Mouse (Mus musculus): ENCODE measurements around the gene Snw1. TPM values are rescaled to one million over a fixed set of nuclear protein-coding genes. Genes with fewer than 3 reads are reported as not detected.

The Snw1 gene
- polyA plus RNA-seq, 1 experiment = 27.5 TPM

GRCm38 (mm10) chr12:87423700-87424099 is 48.4 kb downstream of the Snw1 start:
- TF ChIP-seq FLI1 (IDR thresholded peaks at IDR 0.05; ENCODE audit: low read length) (no peak), GATA1 (IDR thresholded peaks at IDR 0.05; ENCODE audit: borderline replicate concordance, low read length) (no peak)
- Histone ChIP-seq H3K9me3 (no peaks in the 10 kb centered on the region), H3K36me3 (replicated peaks; ENCODE audit: low read length) (peaks cover 62% of the 10 kb centered on the region), H3K27me3 (replicated peaks) (no peaks in the 10 kb centered on the region), H3K4me3 (replicated peaks) (no peak overlapping the region), H3K4me1 (peaks cover 44% of the 10 kb centered on the region)

GRCm38 (mm10) chr12:87421708-87422507 is 50.2 kb downstream of the Snw1 start:
- 0 out of 2 replicates have a peak, but pooled peaks cover 6% of the 10 kb centered on the region for H3K9me3 ChIP-seq
- no peaks in the 10 kb centered on the region for H3K27me3 ChIP-seq (replicated peaks)
- peaks cover 49% of the 10 kb centered on the region for H3K4me1 ChIP-seq
- H3K4me3 ChIP-seq (replicated peaks) = no peak overlapping the region
- TF ChIP-seq GATA1 (IDR thresholded peaks at IDR 0.05; ENCODE audit: borderline replicate concordance, low read length) (no peak), FLI1 (IDR thresholded peaks at IDR 0.05; ENCODE audit: low read length) (no peak)
- peaks cover 48% of the 10 kb centered on the region for H3K36me3 ChIP-seq (replicated peaks; ENCODE audit: low read length)

GRCm38 (mm10) chr12:87419974-87420485 is 52.0 kb downstream of the Snw1 start:
- Histone ChIP-seq H3K36me3 (replicated peaks; ENCODE audit: low read length) (peaks cover 32% of the 10 kb centered on the region), H3K4me1 (peaks cover 54% of the 10 kb centered on the region), H3K9me3 (0 out of 2 replicates have a peak, but pooled peaks cover 6% of the 10 kb centered on the region), H3K4me3 (replicated peaks) (no peak overlapping the region), H3K27me3 (replicated peaks) (peaks cover 5% of the 10 kb centered on the region)
- TF ChIP-seq GATA1 (IDR thresholded peaks at IDR 0.05; ENCODE audit: borderline replicate concordance, low read length) = no peak

GRCm38 (mm10) chr12:87418921-87419320 is 53.2 kb downstream of the Snw1 start:
- Histone ChIP-seq H3K36me3 (replicated peaks; ENCODE audit: low read length) (peaks cover 22% of the 10 kb centered on the region), H3K4me1 (peaks cover 46% of the 10 kb centered on the region), H3K4me3 (replicated peaks) (no peak overlapping the region), H3K9me3 (0 out of 2 replicates have a peak, but pooled peaks cover 6% of the 10 kb centered on the region), H3K27me3 (replicated peaks) (peaks cover 9% of the 10 kb centered on the region)
- TF ChIP-seq GATA1 (IDR thresholded peaks at IDR 0.05; ENCODE audit: borderline replicate concordance, low read length) (no peak), FLI1 (IDR thresholded peaks at IDR 0.05; ENCODE audit: low read length) (no peak)

GRCm38 (mm10) chr12:87416690-87417089 is 55.4 kb downstream of the Snw1 start:
- Histone ChIP-seq H3K9me3 (0 out of 2 replicates have a peak, but pooled peaks cover 6% of the 10 kb centered on the region), H3K4me1 (peaks cover 35% of the 10 kb centered on the region), H3K27me3 (replicated peaks) (peaks cover 9% of the 10 kb centered on the region), H3K4me3 (replicated peaks) (no peak overlapping the region), H3K36me3 (replicated peaks; ENCODE audit: low read length) (peaks cover 4% of the 10 kb centered on the region)
- no peak for TF ChIP-seq FLI1 (IDR thresholded peaks at IDR 0.05; ENCODE audit: low read length)
- TF ChIP-seq GATA1 (IDR thresholded peaks at IDR 0.05; ENCODE audit: borderline replicate concordance, low read length) = no peak

GRCm38 (mm10) chr12:87415358-87415757 is 56.7 kb downstream of the Snw1 start:
- H3K27me3 ChIP-seq (replicated peaks) = peaks cover 9% of the 10 kb centered on the region
- H3K9me3 ChIP-seq = 0 out of 2 replicates have a peak, but pooled peaks cover 6% of the 10 kb centered on the region
- H3K4me3 ChIP-seq (replicated peaks) = no peak overlapping the region
- TF ChIP-seq FLI1 (IDR thresholded peaks at IDR 0.05; ENCODE audit: low read length) (no peak), GATA1 (IDR thresholded peaks at IDR 0.05; ENCODE audit: borderline replicate concordance, low read length) (no peak)
- H3K36me3 ChIP-seq (replicated peaks; ENCODE audit: low read length) = peaks cover 4% of the 10 kb centered on the region
- H3K4me1 ChIP-seq = peaks cover 46% of the 10 kb centered on the region

GRCm38 (mm10) chr12:87413179-87413790 is 58.8 kb downstream of the Snw1 start:
- Histone ChIP-seq H3K36me3 (replicated peaks; ENCODE audit: low read length) (peaks cover 4% of the 10 kb centered on the region), H3K9me3 (0 out of 2 replicates have a peak, but pooled peaks cover 6% of the 10 kb centered on the region), H3K4me1 (peaks cover 52% of the 10 kb centered on the region), H3K4me3 (replicated peaks) (no peak overlapping the region), H3K27me3 (replicated peaks) (peaks cover 9% of the 10 kb centered on the region)
- TF ChIP-seq GATA1 (IDR thresholded peaks at IDR 0.05; ENCODE audit: borderline replicate concordance, low read length) (no peak), FLI1 (IDR thresholded peaks at IDR 0.05; ENCODE audit: low read length) (no peak)

- H3K36me3 ChIP-seq (replicated peaks; ENCODE audit: low read length) = no peaks in the 10 kb centered on the region
- no peaks in the 10 kb centered on the region for H3K9me3 ChIP-seq
- peaks cover 52% of the 10 kb centered on the region for H3K4me1 ChIP-seq
These were observed 61.1 kb downstream of the Snw1 start for GRCm38 (mm10) chr12:87410999-87411398.

GRCm38 (mm10) chr12:87409123-87409522 is 63.0 kb downstream of the Snw1 start:
- TF ChIP-seq FLI1 (IDR thresholded peaks at IDR 0.05; ENCODE audit: low read length) (no peak), GATA1 (IDR thresholded peaks at IDR 0.05; ENCODE audit: borderline replicate concordance, low read length) (no peak)
- Histone ChIP-seq H3K27me3 (replicated peaks) (peaks cover 2% of the 10 kb centered on the region), H3K36me3 (replicated peaks; ENCODE audit: low read length) (no peaks in the 10 kb centered on the region), H3K4me1 (peaks cover 60% of the 10 kb centered on the region), H3K9me3 (no peaks in the 10 kb centered on the region), H3K4me3 (replicated peaks) (no peak overlapping the region)

More at GRCm38 (mm10) chr12:87410999-87411398, 61.1 kb downstream of the Snw1 start:
- TF ChIP-seq FLI1 (IDR thresholded peaks at IDR 0.05; ENCODE audit: low read length) (no peak), GATA1 (IDR thresholded peaks at IDR 0.05; ENCODE audit: borderline replicate concordance, low read length) (no peak)
- Histone ChIP-seq H3K4me3 (replicated peaks) (peak overlapping the region; percentile 59), H3K27me3 (replicated peaks) (peaks cover 6% of the 10 kb centered on the region)

Measured in megakaryocyte, embryonic 14.5 days (primary cell).